Mouse (Mus musculus): ENCODE measurements at regions not wholly inside any gene's neighbourhood (a gene's known extent, or its start where the extent isn't known, plus 50 kb on each side); places are given as distances from the start of the nearest gene placed in this dataset.

DNA sequence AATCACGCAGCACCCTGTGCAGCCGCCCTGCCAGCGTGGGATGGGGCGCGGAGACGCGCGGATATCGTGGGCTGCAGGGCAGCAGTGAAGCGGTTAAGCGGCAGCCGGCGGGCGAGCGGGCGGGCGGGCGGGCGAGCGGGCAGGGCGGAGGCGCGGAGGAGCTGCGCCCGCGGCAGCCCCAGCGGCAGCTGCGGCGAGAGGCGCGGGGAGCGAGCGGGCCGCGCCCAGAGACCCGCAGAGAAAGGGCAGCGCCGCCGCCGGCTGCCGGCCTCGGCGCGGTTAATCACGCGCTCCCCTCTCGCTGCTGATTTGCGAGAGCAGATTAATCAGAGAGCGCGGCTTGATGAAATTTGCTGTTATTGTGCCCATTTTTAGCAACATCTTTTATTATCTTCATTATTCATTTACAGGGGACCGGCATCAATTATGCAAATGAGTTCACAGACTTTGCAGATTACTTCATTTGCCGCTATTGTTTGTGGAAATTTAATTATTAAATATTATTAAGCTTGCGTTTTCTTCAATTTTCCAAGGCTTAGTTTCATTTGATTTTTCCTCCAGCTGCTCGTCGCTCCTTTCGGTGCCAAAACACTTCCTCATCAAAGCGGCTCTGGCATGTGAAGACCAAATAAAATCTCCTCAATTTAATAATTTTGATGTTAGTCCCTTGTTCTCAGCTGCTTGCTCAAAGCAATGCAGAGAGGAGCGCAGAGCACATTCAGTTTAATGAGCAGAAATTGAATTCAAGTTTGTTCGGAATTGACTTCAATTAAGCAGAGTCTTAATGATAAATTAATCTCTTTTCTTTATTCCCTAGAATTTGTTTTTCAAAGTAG is 219.2 kb upstream of the Pkn2 start:
- in situ Hi-C loops (cut with MboI; ENCODE audit: low sequenced_read_pairs in 2 of 2, unreplicated experiment in 2 of 2), result no loop called here
- Histone ChIP-seq H3K27ac (ENCODE audit: insufficient read depth, low read depth, low read length, poor library complexity, severe bottlenecking) (no peak overlapping the region), H3K4me1 (ENCODE audit: control insufficient read depth in 2 of 2, insufficient read depth in 2 of 2, low read length in 2 of 2, poor library complexity in 1 of 2) (peaks cover 0 to 2% of the 10 kb centered on the region in 2 experiments; a peak in 1 of 4 replicates)

DNA sequence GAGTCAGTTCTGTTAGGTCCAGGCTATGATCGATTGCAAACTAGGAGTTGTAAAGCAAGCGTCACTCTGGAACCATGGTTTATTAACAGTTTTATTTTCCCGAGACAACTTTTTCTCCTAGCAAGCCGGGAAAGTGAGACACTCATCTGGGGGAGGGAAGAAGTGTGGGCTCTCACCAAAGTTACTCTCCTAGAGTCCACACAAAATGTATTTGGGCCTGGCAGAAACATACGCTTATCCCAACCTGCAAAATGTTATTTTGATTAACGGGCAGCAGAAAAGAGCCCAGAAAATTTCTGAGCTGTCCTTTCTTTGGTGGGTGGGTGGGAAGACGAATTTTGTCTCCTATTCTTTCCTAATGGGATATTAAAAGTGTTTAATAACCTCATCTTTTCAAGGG is 218.4 kb upstream of the Pkn2 start:
- Histone ChIP-seq H3K9ac (ENCODE audit: insufficient read depth, low read depth, low read length, poor library complexity, severe bottlenecking) (no peak overlapping the region), H3K4me1 (ENCODE audit: control insufficient read depth in 2 of 2, insufficient read depth in 2 of 2, low read length in 2 of 2, poor library complexity in 1 of 2) (peaks cover 0 to 2% of the 10 kb centered on the region in 2 experiments; a peak in 1 of 4 replicates), H3K4me3 (ENCODE audit: insufficient read depth in 1 of 2, low read depth in 1 of 2, low read length in 2 of 2, poor library complexity in 1 of 2, severe bottlenecking in 1 of 2) (peak overlapping the region in 1 of 2 experiments; percentile 59; a peak in 2 of 4 replicates), H3K27ac (ENCODE audit: insufficient read depth, low read depth, low read length, poor library complexity, severe bottlenecking) (no peak overlapping the region), H3K36me3 (ENCODE audit: control insufficient read depth, insufficient read depth, low read length, poor library complexity, severe bottlenecking) (no peaks in the 10 kb centered on the region), H3K9me3 (ENCODE audit: control insufficient read depth, insufficient read depth, low read depth, low read length) (no peaks in the 10 kb centered on the region)
- TF ChIP-seq ZC3H11A (IDR thresholded peaks at IDR 0.05; ENCODE audit: borderline replicate concordance, low read depth, low read length) (no peak), HCFC1 (IDR thresholded peaks at IDR 0.05; ENCODE audit: borderline replicate concordance, insufficient read depth, low read length) (no peak), ZNF384 (IDR thresholded peaks at IDR 0.05; ENCODE audit: low read depth, low read length) (no peak), CHD2 (IDR thresholded peaks at IDR 0.05; ENCODE audit: low read depth, low read length) (no peak), MAFK (IDR thresholded peaks at IDR 0.05; ENCODE audit: insufficient read depth, low read depth, low read length) (no peak)
- in situ Hi-C loops (cut with MboI; ENCODE audit: low sequenced_read_pairs in 2 of 2, unreplicated experiment in 2 of 2), result no loop called here
- DNase-seq (ENCODE audit: low read depth, low spot score), result no peak

More for the DNA sequence above, 219.2 kb upstream of the Pkn2 start:
- Histone ChIP-seq H3K9ac (ENCODE audit: insufficient read depth, low read depth, low read length, poor library complexity, severe bottlenecking) (peak overlapping the region; percentile 44; the same call in 1 of the 2 replicates), H3K9me3 (ENCODE audit: control insufficient read depth, insufficient read depth, low read depth, low read length) (no peaks in the 10 kb centered on the region), H3K36me3 (ENCODE audit: control insufficient read depth, insufficient read depth, low read length, poor library complexity, severe bottlenecking) (no peaks in the 10 kb centered on the region), H3K4me3 (ENCODE audit: insufficient read depth in 1 of 2, low read depth in 1 of 2, low read length in 2 of 2, poor library complexity in 1 of 2, severe bottlenecking in 1 of 2) (peak overlapping the region; percentile 63 to 67)
- no peak for TF ChIP-seq ZNF384 (IDR thresholded peaks at IDR 0.05; ENCODE audit: low read depth, low read length)
- no peak for TF ChIP-seq MAFK (IDR thresholded peaks at IDR 0.05; ENCODE audit: insufficient read depth, low read depth, low read length)
- no peak for TF ChIP-seq HCFC1 (IDR thresholded peaks at IDR 0.05; ENCODE audit: borderline replicate concordance, insufficient read depth, low read length)
- TF ChIP-seq ZC3H11A (IDR thresholded peaks at IDR 0.05; ENCODE audit: borderline replicate concordance, low read depth, low read length), result no peak
- no peak for TF ChIP-seq CHD2 (IDR thresholded peaks at IDR 0.05; ENCODE audit: low read depth, low read length)
- no peak for DNase-seq (ENCODE audit: low read depth, low spot score)

DNA sequence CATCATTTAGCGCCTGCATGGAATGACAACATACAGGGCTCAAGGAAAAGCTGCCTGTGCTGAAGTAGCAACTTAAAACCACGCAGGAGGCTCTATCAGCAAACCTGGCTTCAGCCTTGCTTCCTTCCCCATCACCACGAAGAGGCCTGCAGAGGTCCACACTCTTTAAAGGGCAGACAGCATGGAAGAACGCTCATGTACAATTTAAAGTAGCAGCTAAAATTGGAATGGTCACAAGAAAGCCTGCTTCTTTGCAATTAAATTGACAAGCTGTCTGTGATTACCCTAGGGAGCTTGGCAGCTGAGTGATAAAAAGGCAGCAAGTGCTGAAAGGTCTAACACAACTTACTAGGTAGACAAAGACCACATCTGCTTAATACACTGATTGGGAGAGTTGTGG is 210.4 kb upstream of the Pkn2 start:
- no peak overlapping the region for H3K9ac ChIP-seq (ENCODE audit: insufficient read depth, low read depth, low read length, poor library complexity, severe bottlenecking)
- H3K9me3 ChIP-seq (ENCODE audit: control insufficient read depth, insufficient read depth, low read depth, low read length), result no peaks in the 10 kb centered on the region
- TF ChIP-seq HCFC1 (IDR thresholded peaks at IDR 0.05; ENCODE audit: borderline replicate concordance, insufficient read depth, low read length) (no peak), ZNF384 (IDR thresholded peaks at IDR 0.05; ENCODE audit: low read depth, low read length) (no peak)
- H3K36me3 ChIP-seq (ENCODE audit: control insufficient read depth, insufficient read depth, low read length, poor library complexity, severe bottlenecking), result no peaks in the 10 kb centered on the region
- no peak overlapping the region for H3K4me3 ChIP-seq (ENCODE audit: insufficient read depth in 1 of 2, low read depth in 1 of 2, low read length in 2 of 2, poor library complexity in 1 of 2, severe bottlenecking in 1 of 2)
- no peaks in the 10 kb centered on the region for H3K4me1 ChIP-seq (ENCODE audit: control insufficient read depth in 2 of 2, insufficient read depth in 2 of 2, low read length in 2 of 2, poor library complexity in 1 of 2)
- H3K27ac ChIP-seq (ENCODE audit: insufficient read depth, low read depth, low read length, poor library complexity, severe bottlenecking), result no peak overlapping the region
- no peak for DNase-seq (ENCODE audit: low read depth, low spot score)
- in situ Hi-C loops (cut with MboI; ENCODE audit: low sequenced_read_pairs in 2 of 2, unreplicated experiment in 2 of 2), result no loop called here

GRCm38 (mm10) chr3:143090886-143091285 is 209.1 kb upstream of the Pkn2 start:
- H3K4me3 ChIP-seq (ENCODE audit: insufficient read depth in 1 of 2, low read depth in 1 of 2, low read length in 2 of 2, poor library complexity in 1 of 2, severe bottlenecking in 1 of 2), result no peak overlapping the region
- H3K36me3 ChIP-seq (ENCODE audit: control insufficient read depth, insufficient read depth, low read length, poor library complexity, severe bottlenecking), result no peaks in the 10 kb centered on the region

More at GRCm38 (mm10) chr3:143090886-143091285, 209.1 kb upstream of the Pkn2 start:
- Histone ChIP-seq H3K9ac (ENCODE audit: insufficient read depth, low read depth, low read length, poor library complexity, severe bottlenecking) (no peak overlapping the region), H3K4me1 (ENCODE audit: control insufficient read depth in 2 of 2, insufficient read depth in 2 of 2, low read length in 2 of 2, poor library complexity in 1 of 2) (no peaks in the 10 kb centered on the region), H3K27ac (ENCODE audit: insufficient read depth, low read depth, low read length, poor library complexity, severe bottlenecking) (no peak overlapping the region), H3K9me3 (ENCODE audit: control insufficient read depth, insufficient read depth, low read depth, low read length) (no peaks in the 10 kb centered on the region)
- in situ Hi-C loops (cut with MboI; ENCODE audit: low sequenced_read_pairs in 2 of 2, unreplicated experiment in 2 of 2), result no loop called here
- TF ChIP-seq MAFK (IDR thresholded peaks at IDR 0.05; ENCODE audit: insufficient read depth, low read depth, low read length) (no peak), ZNF384 (IDR thresholded peaks at IDR 0.05; ENCODE audit: low read depth, low read length) (no peak), CHD2 (IDR thresholded peaks at IDR 0.05; ENCODE audit: low read depth, low read length) (no peak), HCFC1 (IDR thresholded peaks at IDR 0.05; ENCODE audit: borderline replicate concordance, insufficient read depth, low read length) (no peak), ZC3H11A (IDR thresholded peaks at IDR 0.05; ENCODE audit: borderline replicate concordance, low read depth, low read length) (no peak)
- DNase-seq (ENCODE audit: low read depth, low spot score), result no peak
